Mouse (Mus musculus) testis, adult 2 months (tissue): ENCODE results near the gene Tuba4a.

Experiments used
- CTCF ChIP-seq: fragments of 200-500 bp; IDR thresholded peaks from 2 replicates; pipeline ENCODE4 v1.5.1; 2012; ENCODE audit warnings: low read depth, mild to moderate bottlenecking, inconsistent platforms, low read length, moderate library complexity; ENCODE audit not compliant: control insufficient read depth, insufficient read depth, insufficient replicate concordance
- POLR2A ChIP-seq: fragments of 200-500 bp; IDR thresholded peaks from 2 replicates; pipeline ENCODE4 v1.6.1; 2012; ENCODE audit warnings: low read depth, mild to moderate bottlenecking, inconsistent platforms, low read length, moderate library complexity; ENCODE audit not compliant: control insufficient read depth

GRCm38 (mm10) chr1:75168472-75169464 lies 50.9 kb downstream of the Tuba4a start, which contains the start of gene Zfand2b:
- no peak for TF ChIP-seq CTCF
- peak; percentile 78 for TF ChIP-seq POLR2A
